ENCODE assay signal across 16 mouse cellular contexts in the genomic region with DNA sequence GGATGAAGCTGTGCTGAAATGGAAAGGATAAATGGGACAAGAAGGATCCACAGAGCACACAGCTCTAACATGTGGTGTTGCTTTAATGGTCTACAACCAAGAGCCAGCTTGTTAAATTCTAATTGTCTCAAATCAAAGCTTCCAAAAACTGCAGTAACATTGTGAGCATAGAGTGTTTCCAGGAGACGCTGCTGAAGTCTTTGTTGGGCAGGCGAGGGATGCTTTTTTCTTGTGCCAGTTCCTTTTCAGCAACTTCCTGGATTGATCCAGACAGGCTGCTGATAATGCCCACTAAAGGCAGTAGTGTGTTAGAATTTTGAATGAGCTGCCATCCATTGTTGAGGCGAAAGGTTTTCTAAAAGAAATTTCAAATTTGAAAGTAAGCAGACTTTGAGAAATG. TPM values are rescaled to one million over a fixed set of nuclear protein-coding genes. Genes with fewer than 3 reads are reported as not detected.
"Had no signal": no experiment of that assay in that cellular context is flagged by ENCODE, and none has a peak within 500 bp of the region (broad histone marks: within the 10 kb centered on the region; RNA-seq: fewer than 3 reads in every experiment).

No protein-coding gene starts in this region.

- H3K4me3 ChIP-seq: liver, embryonic 13.5 days had no signal

- H3K9ac ChIP-seq: liver, embryonic 13.5 days had no signal

- H3K4me1 ChIP-seq: liver, embryonic 13.5 days had no signal

- H3K4me2 ChIP-seq: liver, embryonic 13.5 days; midbrain, embryonic 11.5 days had no signal

- DNase-seq: kidney, adult 18-20 months; kidney, adult 9 months; kidney, postnatal 14 days; kidney, postnatal 4 days; liver, embryonic 13.5 days; lung, adult 2 months; lung, postnatal 14 days; lung, postnatal 4 days; midbrain, embryonic 14.5 days; right cerebral cortex, postnatal 14 days; right cerebral cortex, postnatal 4 days; thymus, adult 2 months; thymus, postnatal 14 days had no signal

- H3K27ac ChIP-seq: liver, embryonic 13.5 days; stomach, postnatal 0 days had no signal

- H3K27me3 ChIP-seq: liver, embryonic 13.5 days had no signal

- H3K9me3 ChIP-seq: liver, embryonic 13.5 days had no signal

RNA-seq across cellular contexts. Expression of a gene that starts 51.0 kb away (rescaled TPM):
- total RNA-seq: megakaryocyte-erythroid progenitor cell, adult 5-6 weeks had no signal
